In the genomic region with DNA sequence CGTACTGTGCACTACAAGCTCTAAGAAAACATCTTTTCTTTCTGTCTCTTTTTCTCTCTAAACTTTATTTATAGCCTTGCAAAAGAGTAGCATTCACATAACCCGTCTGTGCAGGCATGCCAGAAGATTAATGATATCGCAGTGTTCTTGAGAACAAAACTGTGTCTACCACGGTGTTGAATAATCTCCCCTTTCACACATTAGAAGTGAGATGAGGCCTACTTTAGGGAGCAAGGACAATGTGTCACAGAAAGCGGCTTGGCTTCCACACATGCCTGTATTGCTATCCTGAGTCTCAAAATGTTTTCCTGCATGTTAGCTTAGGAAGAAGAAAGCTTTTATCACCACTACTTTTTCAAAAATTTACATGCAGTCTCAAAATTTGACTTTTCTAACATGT, we compare ENCODE assay signal across 27 mouse cellular contexts.
DNase-seq lines count a peak whose midpoint lies in the region; ATAC-seq and TF ChIP-seq lines count a peak whose summit lies in the region.
"Had no signal": no experiment of that assay in that cellular context is flagged by ENCODE, and none has a peak within 500 bp of the region (broad histone marks: within the 10 kb centered on the region; RNA-seq: fewer than 3 reads in every experiment).

No protein-coding gene starts in this region.

- no peaks in the 10 kb centered on the region for H3K27me3 ChIP-seq in forebrain, postnatal 0 days (ENCODE audit: insufficient read depth, low read length)
- H3K27me3 ChIP-seq in forebrain, embryonic 15.5 days, result no peaks in the 10 kb centered on the region
- no peaks in the 10 kb centered on the region for H3K27me3 ChIP-seq in heart, embryonic 16.5 days (ENCODE audit: control insufficient read depth, insufficient read depth, low read length)
- no peaks in the 10 kb centered on the region for H3K27me3 ChIP-seq in neural tube, embryonic 11.5 days (ENCODE audit: control insufficient read depth, insufficient read depth, low read length)
- no peaks in the 10 kb centered on the region for H3K27me3 ChIP-seq in neural tube, embryonic 15.5 days (replicated peaks)
- H3K27me3 ChIP-seq: embryonic facial prominence, embryonic 15.5 days; hindbrain, embryonic 13.5 days; limb, embryonic 15.5 days; megakaryocyte, embryonic 14.5 days; stomach, embryonic 15.5 days had no signal

- 27% methylated on average over 5 of the region's 5 CpGs for WGBS in forebrain, postnatal 0 days
- 32% methylated on average over 5 of the region's 5 CpGs for WGBS in forebrain, embryonic 15.5 days
- 34% methylated on average over 5 of the region's 5 CpGs for WGBS in heart, embryonic 16.5 days
- 18% methylated on average over 5 of the region's 5 CpGs for WGBS in neural tube, embryonic 11.5 days
- 10% methylated on average over 5 of the region's 5 CpGs for WGBS in neural tube, embryonic 15.5 days

- no peak overlapping the region for H3K4me2 ChIP-seq in forebrain, postnatal 0 days (ENCODE audit: low read depth)
- no peak overlapping the region for H3K4me2 ChIP-seq in forebrain, embryonic 15.5 days (replicated peaks)
- H3K4me2 ChIP-seq in heart, embryonic 16.5 days (ENCODE audit: low read depth, low read length), result no peak overlapping the region; the same call in 1 of the 2 replicates
- H3K4me2 ChIP-seq in neural tube, embryonic 11.5 days (ENCODE audit: low read depth), result no peak overlapping the region
- no peak overlapping the region for H3K4me2 ChIP-seq in neural tube, embryonic 15.5 days
- H3K4me2 ChIP-seq: embryonic facial prominence, embryonic 15.5 days; hindbrain, embryonic 13.5 days; limb, embryonic 15.5 days; lung, embryonic 14.5 days; stomach, embryonic 15.5 days had no signal

- H3K9me3 ChIP-seq in forebrain, postnatal 0 days (ENCODE audit: low read length), result no peaks in the 10 kb centered on the region
- H3K9me3 ChIP-seq in forebrain, embryonic 15.5 days, result no peaks in the 10 kb centered on the region
- no peaks in the 10 kb centered on the region for H3K9me3 ChIP-seq in heart, embryonic 16.5 days (replicated peaks; ENCODE audit: control insufficient read depth, low read length)
- no peaks in the 10 kb centered on the region for H3K9me3 ChIP-seq in neural tube, embryonic 11.5 days (ENCODE audit: control insufficient read depth, low read length)
- no peaks in the 10 kb centered on the region for H3K9me3 ChIP-seq in neural tube, embryonic 15.5 days (replicated peaks)
- H3K9me3 ChIP-seq: embryonic facial prominence, embryonic 15.5 days; hindbrain, embryonic 13.5 days; limb, embryonic 15.5 days; megakaryocyte, embryonic 14.5 days; stomach, embryonic 15.5 days had no signal

- no peak overlapping the region for H3K4me3 ChIP-seq in forebrain, postnatal 0 days (ENCODE audit: low read depth, low read length)
- no peak overlapping the region for H3K4me3 ChIP-seq in forebrain, embryonic 15.5 days
- H3K4me3 ChIP-seq in heart, embryonic 16.5 days (ENCODE audit: low read length), result no peak overlapping the region
- H3K4me3 ChIP-seq in neural tube, embryonic 11.5 days (ENCODE audit: low read depth, low read length), result no peak overlapping the region
- no peak overlapping the region for H3K4me3 ChIP-seq in neural tube, embryonic 15.5 days (replicated peaks)
- H3K4me3 ChIP-seq: embryonic facial prominence, embryonic 15.5 days; hindbrain, embryonic 13.5 days; limb, embryonic 15.5 days; megakaryocyte, embryonic 14.5 days; myocyte; stomach, embryonic 15.5 days had no signal

- no peaks in the 10 kb centered on the region for H3K36me3 ChIP-seq in forebrain, postnatal 0 days (ENCODE audit: insufficient read depth)
- H3K36me3 ChIP-seq in forebrain, embryonic 15.5 days, result no peaks in the 10 kb centered on the region
- H3K36me3 ChIP-seq in heart, embryonic 16.5 days (ENCODE audit: control insufficient read depth, insufficient read depth), result no peaks in the 10 kb centered on the region
- H3K36me3 ChIP-seq in neural tube, embryonic 11.5 days (ENCODE audit: control insufficient read depth, insufficient read depth, low read length), result no peaks in the 10 kb centered on the region
- no peaks in the 10 kb centered on the region for H3K36me3 ChIP-seq in neural tube, embryonic 15.5 days
- H3K36me3 ChIP-seq: embryonic facial prominence, embryonic 15.5 days; hindbrain, embryonic 13.5 days; limb, embryonic 15.5 days; stomach, embryonic 15.5 days had no signal

- no peaks in the 10 kb centered on the region for H3K4me1 ChIP-seq in forebrain, postnatal 0 days (ENCODE audit: insufficient read depth)
- no peaks in the 10 kb centered on the region for H3K4me1 ChIP-seq in forebrain, embryonic 15.5 days
- H3K4me1 ChIP-seq in heart, embryonic 16.5 days (ENCODE audit: control insufficient read depth, insufficient read depth, low read length), result no peaks in the 10 kb centered on the region; the same call in 1 of the 2 replicates
- H3K4me1 ChIP-seq in neural tube, embryonic 11.5 days (ENCODE audit: control insufficient read depth, insufficient read depth, low read length), result 0 out of 2 replicates have a peak, but pooled peaks cover 5% of the 10 kb centered on the region
- H3K4me1 ChIP-seq in neural tube, embryonic 15.5 days, result peaks cover 3% of the 10 kb centered on the region; the same call in 1 of the 2 replicates
- H3K4me1 ChIP-seq: embryonic facial prominence, embryonic 15.5 days; hindbrain, embryonic 13.5 days; limb, embryonic 15.5 days; stomach, embryonic 15.5 days had no signal

- DNase-seq in forebrain, postnatal 0 days, result peak; percentile 13
- no peak for DNase-seq in heart, postnatal 14 days
- DNase-seq in neural tube, embryonic 11.5 days (ENCODE audit: low spot score), result no peak
- no peak for DNase-seq in neural tube, embryonic 10.5 days (ENCODE audit: extremely low spot score, low spot score)
- no peak for DNase-seq in ovary, adult 18-20 months (ENCODE audit: low spot score)
- DNase-seq: adrenal gland, postnatal 14 days; cerebellum, adult 9-10 months; gastrocnemius, postnatal 25 days; kidney, adult 18-20 months; left cerebral cortex, postnatal 4 days; lung, embryonic 14.5 days; lung, postnatal 36 days; thymus, adult 18-20 months; thymus, postnatal 36 days had no signal

- ATAC-seq in forebrain, postnatal 0 days, result no peak
- no peak for ATAC-seq in forebrain, embryonic 15.5 days (replicated peaks)
- ATAC-seq in heart, embryonic 16.5 days (replicated peaks; ENCODE audit: extremely low read depth, insufficient read depth, low FRiP score), result peak; percentile 45; the same call in 1 of the 2 replicates
- peak; percentile 79 for ATAC-seq in neural tube, embryonic 11.5 days (ENCODE audit: insufficient read depth, low FRiP score, low TSS enrichment)
- 0 out of 2 replicates have a peak, but pooled peaks have one; percentile 28 for ATAC-seq in neural tube, embryonic 15.5 days (ENCODE audit: low FRiP score)
- ATAC-seq: forebrain, embryonic 14.5 days; inflammation-experienced regulatory T-cells, adult 6 months; midbrain, embryonic 16.5 days had no signal

- no peak overlapping the region for H3K9ac ChIP-seq in forebrain, postnatal 0 days
- H3K9ac ChIP-seq in forebrain, embryonic 15.5 days (replicated peaks), result no peak overlapping the region
- no peak overlapping the region for H3K9ac ChIP-seq in heart, embryonic 16.5 days (ENCODE audit: low read length)
- no peak overlapping the region for H3K9ac ChIP-seq in neural tube, embryonic 11.5 days (ENCODE audit: low read length)
- H3K9ac ChIP-seq in neural tube, embryonic 15.5 days (replicated peaks), result no peak overlapping the region
- H3K9ac ChIP-seq: embryonic facial prominence, embryonic 15.5 days; hindbrain, embryonic 13.5 days; limb, embryonic 15.5 days; liver, embryonic 14.5 days; lung, embryonic 14.5 days; stomach, embryonic 15.5 days had no signal

- no peak overlapping the region for H3K27ac ChIP-seq in forebrain, postnatal 0 days (ENCODE audit: low read depth, low read length)
- H3K27ac ChIP-seq in forebrain, embryonic 15.5 days (replicated peaks), result no peak overlapping the region
- no peak overlapping the region; the same call in 1 of the 2 replicates for H3K27ac ChIP-seq in heart, embryonic 16.5 days (ENCODE audit: low read length)
- H3K27ac ChIP-seq in neural tube, embryonic 11.5 days (ENCODE audit: low read depth, low read length), result no peak overlapping the region
- H3K27ac ChIP-seq in neural tube, embryonic 15.5 days (replicated peaks), result no peak overlapping the region
- H3K27ac ChIP-seq: embryonic facial prominence, embryonic 15.5 days; hindbrain, embryonic 13.5 days; limb, embryonic 15.5 days; liver, embryonic 14.5 days; stomach, embryonic 15.5 days had no signal

- intact Hi-C loops in heart, postnatal 14 days (cut with DNase I), result no loop called here

- no peak for TF ChIP-seq CTCF in forebrain, postnatal 0 days (IDR thresholded peaks at IDR 0.05; ENCODE audit: low read depth)

Comparison
In these comparisons a context has a peak if more than half of its experiments do, and no peak if none do; other contexts are left out.
1. ATAC-seq: peak in heart, embryonic 16.5 days (single experiment), neural tube, embryonic 11.5 days (single experiment) and neural tube, embryonic 15.5 days (single experiment); none in forebrain, postnatal 0 days (single experiment) and forebrain, embryonic 15.5 days (single experiment).